Mouse (Mus musculus) kidney, adult 2 months (tissue): Measurements from ENCODE around the gene Dnmt1.

Experiments
- CTCF ChIP-seq: fragments of 200-500 bp; conservative IDR thresholded peaks from 2 replicates; pipeline ENCODE4 v1.5.1; 2011; ENCODE audit warnings: low read depth, mild to moderate bottlenecking, control low read depth, low read length, moderate library complexity, mixed read lengths; ENCODE audit not compliant: insufficient read depth, insufficient read length
- POLR2A ChIP-seq: fragments of 200-500 bp; IDR thresholded peaks from one replicate; pipeline ENCODE4 v1.6.1; 2011; ENCODE audit warnings: low read depth, low read length, control low read depth

DNA sequence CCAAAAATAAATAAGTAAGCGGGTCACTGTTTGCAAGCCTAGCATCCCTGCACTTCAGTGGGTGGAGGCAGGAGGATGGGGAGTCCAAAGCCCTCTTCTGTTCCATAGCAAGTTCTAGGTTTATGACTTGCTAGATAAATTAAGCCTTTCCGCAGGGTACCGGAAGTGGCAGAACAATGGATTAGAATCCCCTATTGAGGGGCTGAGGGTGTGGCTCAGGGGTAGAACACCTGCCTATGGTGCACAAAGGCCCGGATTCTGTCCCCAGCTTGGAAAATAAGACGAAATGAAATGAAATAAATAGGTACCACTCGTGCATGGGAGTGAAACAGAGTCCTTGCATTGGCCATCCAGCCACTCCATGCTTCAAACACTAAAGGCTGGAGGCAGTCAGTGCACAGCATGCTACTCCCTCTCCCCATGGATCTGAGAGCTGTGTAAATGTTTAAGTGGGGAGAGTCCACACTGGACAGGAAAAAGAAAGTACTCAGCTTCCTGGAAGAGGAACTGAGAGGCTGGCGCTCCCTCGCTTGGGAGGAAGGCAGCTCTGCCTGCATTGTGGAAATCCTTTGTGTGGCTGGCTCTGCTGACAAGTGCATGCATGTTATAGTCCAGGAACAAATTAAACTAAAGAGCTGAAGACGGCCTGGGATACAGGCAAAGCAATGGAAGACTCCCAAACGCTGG lies 18.9 kb upstream of the Dnmt1 start:
- no peak for TF ChIP-seq CTCF
- TF ChIP-seq POLR2A: no peak
